Mouse (Mus musculus): ENCODE results near the gene Cpm. TPM values are rescaled to one million over a fixed set of nuclear protein-coding genes. Genes with fewer than 3 reads are reported as not detected.

Gene Cpm
- polyA plus RNA-seq, 1 experiment from 2014 or later, result 32.8 TPM

DNA sequence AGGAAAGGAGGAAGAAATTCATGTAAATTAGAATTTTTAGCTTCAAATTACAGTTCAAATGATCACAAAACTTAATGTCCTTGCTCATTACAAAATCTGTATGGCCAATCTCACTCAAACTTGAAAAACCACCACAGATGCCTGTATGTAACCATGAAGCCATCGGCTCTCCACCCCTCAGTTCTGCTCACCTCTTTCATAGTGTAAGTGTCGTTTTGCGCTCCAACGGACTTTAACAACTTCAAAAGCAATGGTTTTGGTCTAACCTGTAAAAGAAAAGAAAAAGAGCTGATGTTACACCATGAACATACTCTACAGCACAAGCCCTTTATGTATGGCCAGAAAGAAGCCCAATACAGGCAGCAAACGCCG, 75.7 kb downstream of the Cpm start:
- H3K36me3 ChIP-seq (ENCODE audit: control insufficient read depth, insufficient read depth), result peaks cover 61% of the 10 kb centered on the region

DNA sequence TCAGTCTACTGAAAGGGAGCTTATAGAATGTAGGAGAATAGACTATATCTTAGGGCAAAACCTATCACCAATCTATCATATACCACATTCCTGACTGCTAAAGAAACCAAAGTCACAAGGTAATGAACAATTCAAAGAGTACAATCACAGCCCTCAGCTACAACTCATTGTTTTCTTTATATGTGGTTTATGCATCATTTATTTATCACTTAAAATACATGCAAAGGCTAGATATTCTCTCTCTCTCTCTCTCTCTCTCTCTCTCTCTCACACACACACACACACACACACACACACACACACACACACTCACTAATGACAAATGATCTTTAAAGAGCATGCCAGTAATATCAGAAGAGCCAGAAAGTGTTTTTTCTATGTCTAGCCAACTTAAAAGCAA, 76.5 kb downstream of the Cpm start:
- Histone ChIP-seq H3K27me3 (replicated peaks; ENCODE audit: control insufficient read depth, insufficient read depth, low read length) (no peaks in the 10 kb centered on the region), H3K9me3 (ENCODE audit: control insufficient read depth) (no peaks in the 10 kb centered on the region), H3K4me3 (ENCODE audit: low read depth, low read length) (no peak overlapping the region), H3K27ac (ENCODE audit: low read depth, low read length) (no peak overlapping the region), H3K4me1 (replicated peaks; ENCODE audit: control insufficient read depth, insufficient read depth, low read length) (0 out of 2 replicates have a peak, but pooled peaks cover 5% of the 10 kb centered on the region), H3K4me2 (replicated peaks; ENCODE audit: low read depth) (no peak overlapping the region), H3K9ac (ENCODE audit: low read depth, low read length) (no peak overlapping the region), H3K36me3 (ENCODE audit: control insufficient read depth, insufficient read depth) (peaks cover 56% of the 10 kb centered on the region)
- TF ChIP-seq CTCF (IDR thresholded peaks at IDR 0.05; ENCODE audit: low read depth), result no peak
- ATAC-seq, result no peak

More for the DNA sequence above, 75.7 kb downstream of the Cpm start:
- 97% methylated on average over 6 of the region's 6 CpGs for WGBS
- Histone ChIP-seq H3K27ac (ENCODE audit: low read depth, low read length) (no peak overlapping the region), H3K4me1 (replicated peaks; ENCODE audit: control insufficient read depth, insufficient read depth, low read length) (0 out of 2 replicates have a peak, but pooled peaks cover 5% of the 10 kb centered on the region), H3K9ac (ENCODE audit: low read depth, low read length) (no peak overlapping the region), H3K27me3 (replicated peaks; ENCODE audit: control insufficient read depth, insufficient read depth, low read length) (no peaks in the 10 kb centered on the region), H3K4me3 (ENCODE audit: low read depth, low read length) (no peak overlapping the region), H3K9me3 (ENCODE audit: control insufficient read depth) (no peaks in the 10 kb centered on the region), H3K4me2 (replicated peaks; ENCODE audit: low read depth) (no peak overlapping the region)
- ATAC-seq, result no peak
- TF ChIP-seq CTCF (IDR thresholded peaks at IDR 0.05; ENCODE audit: low read depth), result no peak

DNA sequence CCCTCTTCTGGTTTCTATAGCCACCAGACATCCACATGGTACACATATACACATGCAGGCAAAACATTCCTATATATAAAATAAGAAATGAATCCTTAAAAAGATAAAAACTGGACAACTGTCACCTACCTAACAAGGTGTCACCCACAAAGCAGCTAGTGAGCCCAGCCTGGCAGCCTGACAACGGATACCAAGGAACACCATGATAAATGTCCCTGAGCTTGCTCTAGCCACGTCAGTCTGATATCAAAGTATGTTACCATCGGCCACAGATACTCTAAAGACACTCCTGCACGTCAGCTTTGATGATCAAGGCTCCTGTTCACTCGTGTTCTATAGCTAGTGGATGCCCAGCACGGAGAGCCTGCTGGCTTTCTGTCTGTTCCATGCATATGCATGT, 77.1 kb downstream of the Cpm start:
- 0 out of 2 replicates have a peak, but pooled peaks cover 5% of the 10 kb centered on the region for H3K4me1 ChIP-seq (replicated peaks; ENCODE audit: control insufficient read depth, insufficient read depth, low read length)
- H3K9ac ChIP-seq (ENCODE audit: low read depth, low read length), result no peak overlapping the region
- no peak overlapping the region for H3K27ac ChIP-seq (ENCODE audit: low read depth, low read length)
- TF ChIP-seq CTCF (IDR thresholded peaks at IDR 0.05; ENCODE audit: low read depth), result no peak
- H3K9me3 ChIP-seq (ENCODE audit: control insufficient read depth), result no peaks in the 10 kb centered on the region
- H3K27me3 ChIP-seq (replicated peaks; ENCODE audit: control insufficient read depth, insufficient read depth, low read length), result no peaks in the 10 kb centered on the region
- no peak for ATAC-seq
- no peak overlapping the region for H3K4me3 ChIP-seq (ENCODE audit: low read depth, low read length)
- WGBS, result 88% methylated on average over 6 of the region's 6 CpGs
- no peak overlapping the region for H3K4me2 ChIP-seq (replicated peaks; ENCODE audit: low read depth)
- peaks cover 56% of the 10 kb centered on the region for H3K36me3 ChIP-seq (ENCODE audit: control insufficient read depth, insufficient read depth)

DNA sequence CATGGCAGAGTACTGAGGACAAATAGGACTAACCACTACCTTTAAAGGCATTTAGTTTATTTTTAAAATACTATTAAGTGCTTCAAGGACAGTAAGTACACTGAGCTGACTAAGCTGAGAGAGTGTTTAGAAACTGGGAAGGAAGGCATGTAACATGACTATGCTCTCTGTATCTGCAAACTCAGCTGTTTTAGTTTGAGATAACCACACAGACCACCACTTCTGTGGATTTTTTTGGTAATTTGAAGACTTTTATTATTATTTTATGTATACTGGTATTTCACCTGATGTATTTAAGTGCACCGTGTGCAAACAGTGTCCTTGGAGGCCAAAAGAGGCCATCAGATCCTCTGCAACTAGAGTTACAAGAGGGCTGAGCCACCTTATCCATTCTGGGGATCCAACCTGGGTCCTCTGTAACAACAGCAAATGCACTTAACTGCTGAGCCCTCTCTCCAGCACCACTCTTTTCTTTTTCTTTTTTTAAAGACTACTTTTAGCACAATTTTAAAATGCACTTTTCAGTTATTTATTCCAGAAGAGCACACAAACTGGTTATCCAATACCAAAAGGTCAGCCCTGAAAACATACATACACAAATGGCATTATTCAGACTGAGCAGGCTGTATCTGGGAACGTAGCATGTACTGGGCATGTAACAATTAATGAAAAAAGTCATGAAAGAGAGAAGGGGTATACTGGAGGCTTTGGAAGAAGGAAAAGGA, 78.0 kb downstream of the Cpm start:
- no peaks in the 10 kb centered on the region for H3K9me3 ChIP-seq (ENCODE audit: control insufficient read depth)
- no peak for TF ChIP-seq CTCF (IDR thresholded peaks at IDR 0.05; ENCODE audit: low read depth)
- no peaks in the 10 kb centered on the region for H3K27me3 ChIP-seq (replicated peaks; ENCODE audit: control insufficient read depth, insufficient read depth, low read length)
- no peak overlapping the region for H3K4me3 ChIP-seq (ENCODE audit: low read depth, low read length)
- H3K9ac ChIP-seq (ENCODE audit: low read depth, low read length), result no peak overlapping the region
- 0 out of 2 replicates have a peak, but pooled peaks cover 5% of the 10 kb centered on the region for H3K4me1 ChIP-seq (replicated peaks; ENCODE audit: control insufficient read depth, insufficient read depth, low read length)
- no peak for ATAC-seq
- no peak overlapping the region for H3K4me2 ChIP-seq (replicated peaks; ENCODE audit: low read depth)
- no peak overlapping the region for H3K27ac ChIP-seq (ENCODE audit: low read depth, low read length)
- H3K36me3 ChIP-seq (ENCODE audit: control insufficient read depth, insufficient read depth), result peaks cover 49% of the 10 kb centered on the region
- 90% methylated on average over 2 of the region's 2 CpGs for WGBS

DNA sequence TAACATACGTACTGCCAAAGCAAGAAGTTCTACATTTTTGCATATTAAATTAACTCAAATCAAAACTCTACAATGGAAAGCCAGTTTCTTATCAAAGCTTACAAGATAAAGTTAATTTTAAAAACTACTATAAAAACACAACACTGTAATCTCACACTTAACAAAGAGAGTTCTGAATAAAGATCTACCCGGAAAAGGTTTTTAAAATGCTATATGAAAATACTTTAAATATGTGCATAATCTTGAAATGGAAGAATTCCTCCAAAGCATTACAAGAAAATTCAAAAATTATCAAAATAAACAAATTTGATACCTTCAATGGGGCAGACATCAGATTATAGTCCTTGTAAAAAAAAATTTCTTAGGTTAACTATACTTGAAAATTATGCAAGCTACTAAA, 79.1 kb downstream of the Cpm start:
- Histone ChIP-seq H3K36me3 (ENCODE audit: control insufficient read depth, insufficient read depth) (peaks cover 39% of the 10 kb centered on the region), H3K4me3 (ENCODE audit: low read depth, low read length) (no peak overlapping the region), H3K4me1 (replicated peaks; ENCODE audit: control insufficient read depth, insufficient read depth, low read length) (0 out of 2 replicates have a peak, but pooled peaks cover 5% of the 10 kb centered on the region), H3K4me2 (replicated peaks; ENCODE audit: low read depth) (no peak overlapping the region), H3K9ac (ENCODE audit: low read depth, low read length) (no peak overlapping the region), H3K9me3 (ENCODE audit: control insufficient read depth) (no peaks in the 10 kb centered on the region), H3K27ac (ENCODE audit: low read depth, low read length) (no peak overlapping the region), H3K27me3 (replicated peaks; ENCODE audit: control insufficient read depth, insufficient read depth, low read length) (no peaks in the 10 kb centered on the region)
- 91% methylated on average over 2 of the region's 2 CpGs for WGBS
- no peak for ATAC-seq
- no peak for TF ChIP-seq CTCF (IDR thresholded peaks at IDR 0.05; ENCODE audit: low read depth)

DNA sequence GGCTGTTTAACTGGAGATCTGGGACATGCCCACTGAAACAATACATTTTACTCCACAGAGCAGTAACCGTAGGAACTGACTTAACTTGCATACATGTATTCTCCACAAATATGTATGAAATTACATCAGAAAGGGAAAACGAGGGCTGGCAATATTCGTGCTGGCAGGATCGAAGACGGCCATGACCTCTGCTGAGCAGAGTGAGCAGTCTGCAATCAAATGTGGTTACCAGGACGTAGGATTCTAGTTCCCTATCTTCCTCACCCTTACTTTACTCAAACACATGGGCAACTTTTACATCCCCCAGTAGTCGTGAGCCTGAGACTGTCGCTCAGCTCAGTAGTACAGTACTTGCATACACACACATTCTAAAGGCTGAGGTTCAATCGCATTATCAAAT, 79.6 kb downstream of the Cpm start:
- no peak for ATAC-seq
- 0 out of 2 replicates have a peak, but pooled peaks cover 5% of the 10 kb centered on the region for H3K4me1 ChIP-seq (replicated peaks; ENCODE audit: control insufficient read depth, insufficient read depth, low read length)
- WGBS, result 64% methylated on average over 9 of the region's 9 CpGs

More for the DNA sequence above, 79.6 kb downstream of the Cpm start:
- Histone ChIP-seq H3K27ac (ENCODE audit: low read depth, low read length) (peak overlapping the region; percentile 28; the same call in 1 of the 2 replicates), H3K4me3 (ENCODE audit: low read depth, low read length) (peak overlapping the region; percentile 93), H3K27me3 (replicated peaks; ENCODE audit: control insufficient read depth, insufficient read depth, low read length) (no peaks in the 10 kb centered on the region), H3K4me2 (replicated peaks; ENCODE audit: low read depth) (peak overlapping the region; percentile 74), H3K36me3 (ENCODE audit: control insufficient read depth, insufficient read depth) (peaks cover 35% of the 10 kb centered on the region), H3K9ac (ENCODE audit: low read depth, low read length) (no peak overlapping the region), H3K9me3 (ENCODE audit: control insufficient read depth) (no peaks in the 10 kb centered on the region)
- TF ChIP-seq CTCF (IDR thresholded peaks at IDR 0.05; ENCODE audit: low read depth), result no peak

All from intestine, postnatal 0 days (tissue).